ENCODE assay signal across 9 mouse cellular contexts in the genomic region with DNA sequence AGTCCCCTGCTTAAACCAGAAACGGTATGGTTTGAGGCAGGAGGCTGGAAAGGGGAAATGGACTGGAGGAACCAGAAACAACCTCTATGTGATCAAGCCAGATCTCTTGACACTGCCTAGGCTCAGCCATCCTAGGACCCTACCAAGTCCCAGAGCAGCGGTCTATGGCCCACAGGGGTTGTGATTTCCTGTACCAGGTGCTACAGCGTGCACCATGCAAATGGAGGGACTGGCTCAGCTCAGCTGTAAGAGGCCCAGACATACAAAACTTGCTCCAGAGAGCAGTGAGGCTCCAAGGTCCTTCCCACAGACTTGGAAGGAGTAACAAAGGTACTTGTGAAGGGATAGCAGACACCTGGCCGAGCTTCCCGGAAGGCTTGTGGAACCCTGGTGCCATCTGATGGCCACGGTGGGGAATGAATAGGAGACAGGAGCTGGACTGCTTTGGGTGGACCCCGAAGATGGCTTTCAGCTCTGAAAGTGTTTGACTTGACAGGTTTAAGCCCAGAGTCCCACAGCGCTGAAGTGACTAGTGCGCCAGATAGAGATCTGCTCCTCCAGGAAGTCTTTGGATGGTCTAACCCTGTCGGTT.
DNase-seq lines count a peak whose midpoint lies in the region; ATAC-seq and TF ChIP-seq lines count a peak whose summit lies in the region.
"Had no signal": no experiment of that assay in that cellular context is flagged by ENCODE, and none has a peak within 500 bp of the region (broad histone marks: within the 10 kb centered on the region; RNA-seq: fewer than 3 reads in every experiment).

No protein-coding gene starts in this region.

- H3K36me3 ChIP-seq in forebrain, embryonic 16.5 days (ENCODE audit: control insufficient read depth, insufficient read depth), result no peaks in the 10 kb centered on the region
- no peaks in the 10 kb centered on the region for H3K36me3 ChIP-seq in lung, embryonic 14.5 days (ENCODE audit: insufficient read depth)
- H3K36me3 ChIP-seq: heart, embryonic 13.5 days had no signal

- H3K4me3 ChIP-seq in forebrain, embryonic 16.5 days (replicated peaks; ENCODE audit: low read length), result no peak overlapping the region
- no peak overlapping the region for H3K4me3 ChIP-seq in lung, embryonic 14.5 days (ENCODE audit: low read depth, low read length)
- H3K4me3 ChIP-seq: heart, embryonic 13.5 days had no signal

- H3K27ac ChIP-seq in forebrain, embryonic 16.5 days (ENCODE audit: low read length), result no peak overlapping the region
- no peak overlapping the region for H3K27ac ChIP-seq in lung, embryonic 14.5 days (ENCODE audit: low read depth)
- H3K27ac ChIP-seq: heart, embryonic 13.5 days had no signal

- 50% methylated on average over 10 of the region's 10 CpGs for WGBS in forebrain, embryonic 16.5 days
- WGBS in lung, embryonic 14.5 days, result 36% methylated on average over 10 of the region's 10 CpGs

- no peak overlapping the region for H3K4me2 ChIP-seq in forebrain, embryonic 16.5 days (ENCODE audit: low read length)
- H3K4me2 ChIP-seq in lung, embryonic 14.5 days, result no peak overlapping the region
- H3K4me2 ChIP-seq: heart, embryonic 13.5 days had no signal

- ATAC-seq in forebrain, embryonic 16.5 days, result peak; percentile 64
- no peak; the same call in 1 of the 2 replicates for ATAC-seq in lung, embryonic 14.5 days (ENCODE audit: insufficient read depth)
- no peak for ATAC-seq in activated CD4-positive, CD25-positive, alpha-beta regulatory T cell, adult 4 months

- TF ChIP-seq CTCF in lung, embryonic 14.5 days (IDR thresholded peaks at IDR 0.05; ENCODE audit: low read depth), result peak; percentile 72

- no peaks in the 10 kb centered on the region for H3K4me1 ChIP-seq in forebrain, embryonic 16.5 days (replicated peaks; ENCODE audit: control insufficient read depth, insufficient read depth, low read length)
- no peaks in the 10 kb centered on the region for H3K4me1 ChIP-seq in lung, embryonic 14.5 days (ENCODE audit: insufficient read depth)

- no peak overlapping the region for H3K9ac ChIP-seq in forebrain, embryonic 16.5 days (replicated peaks; ENCODE audit: low read depth, low read length)
- no peak overlapping the region for H3K9ac ChIP-seq in lung, embryonic 14.5 days
- H3K9ac ChIP-seq: heart, embryonic 13.5 days had no signal

- H3K9me3 ChIP-seq in forebrain, embryonic 16.5 days (ENCODE audit: control insufficient read depth, low read length), result no peaks in the 10 kb centered on the region
- H3K9me3 ChIP-seq in lung, embryonic 14.5 days (ENCODE audit: low read depth, low read length), result no peaks in the 10 kb centered on the region
- H3K9me3 ChIP-seq: heart, embryonic 13.5 days had no signal

- H3K27me3 ChIP-seq in forebrain, embryonic 16.5 days (replicated peaks; ENCODE audit: control insufficient read depth, insufficient read depth, low read length), result no peaks in the 10 kb centered on the region
- no peaks in the 10 kb centered on the region for H3K27me3 ChIP-seq in lung, embryonic 14.5 days (ENCODE audit: insufficient read depth, low read length)
- H3K27me3 ChIP-seq: heart, embryonic 13.5 days had no signal

- DNase-seq in cerebellum, adult 9-11 months, result peak; percentile 4
- no peak for DNase-seq in cerebellum, adult 11 months
- DNase-seq in adrenal gland, adult 8-10 months, result peak; percentile 31
- peak; percentile 50 for DNase-seq in kidney, postnatal 14 days
- peak; percentile 67 for DNase-seq in lung, embryonic 14.5 days
- DNase-seq in right cerebral cortex, adult 2 months (ENCODE audit: low spot score in 2 of 2), result peak; percentile 55 to 60
